Mouse (Mus musculus) spleen, adult 12 weeks (tissue): ENCODE measurements around the gene Psmg4.
A peak's percentile ranks its signal among the peaks of the same experiment; 100 is the strongest.

ENCODE experiments used
- DNase-seq: peaks from one replicate; pipeline ENCODE4 v3.0.0; 2022; ENCODE audit warnings: low spot score

Psmg4 gene

DNA sequence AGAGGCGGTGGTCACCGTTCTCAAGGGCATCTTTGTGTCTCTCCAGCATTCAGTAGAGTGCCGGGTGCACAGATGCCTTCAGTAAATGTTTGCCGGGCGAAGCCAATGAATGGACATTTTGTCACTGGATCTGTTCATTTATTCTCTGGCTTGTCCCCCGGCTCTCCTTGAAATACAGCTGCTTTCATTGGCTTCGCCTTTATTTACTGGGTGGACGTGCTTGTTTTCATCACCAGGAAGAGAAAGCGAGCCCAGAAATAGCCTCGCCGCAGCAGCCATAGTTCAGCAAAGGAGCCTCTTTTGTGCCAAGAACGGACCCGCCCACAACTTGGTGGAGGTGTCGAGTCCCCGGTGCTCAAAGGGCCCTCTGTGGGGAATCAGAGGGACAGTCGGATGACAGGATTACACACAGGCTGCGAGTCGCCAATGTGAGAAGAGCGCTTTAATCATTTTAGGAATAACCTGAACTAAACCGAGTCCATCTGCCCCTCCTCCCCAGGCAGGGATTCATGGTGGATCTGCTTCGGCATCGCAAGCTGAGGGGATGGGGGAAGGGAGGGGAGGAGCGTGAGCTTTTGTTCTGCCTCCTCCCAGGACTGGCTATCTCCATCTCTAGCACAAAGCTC lies 13.9 kb upstream of the Psmg4 start:
- DNase-seq: no peak

DNA sequence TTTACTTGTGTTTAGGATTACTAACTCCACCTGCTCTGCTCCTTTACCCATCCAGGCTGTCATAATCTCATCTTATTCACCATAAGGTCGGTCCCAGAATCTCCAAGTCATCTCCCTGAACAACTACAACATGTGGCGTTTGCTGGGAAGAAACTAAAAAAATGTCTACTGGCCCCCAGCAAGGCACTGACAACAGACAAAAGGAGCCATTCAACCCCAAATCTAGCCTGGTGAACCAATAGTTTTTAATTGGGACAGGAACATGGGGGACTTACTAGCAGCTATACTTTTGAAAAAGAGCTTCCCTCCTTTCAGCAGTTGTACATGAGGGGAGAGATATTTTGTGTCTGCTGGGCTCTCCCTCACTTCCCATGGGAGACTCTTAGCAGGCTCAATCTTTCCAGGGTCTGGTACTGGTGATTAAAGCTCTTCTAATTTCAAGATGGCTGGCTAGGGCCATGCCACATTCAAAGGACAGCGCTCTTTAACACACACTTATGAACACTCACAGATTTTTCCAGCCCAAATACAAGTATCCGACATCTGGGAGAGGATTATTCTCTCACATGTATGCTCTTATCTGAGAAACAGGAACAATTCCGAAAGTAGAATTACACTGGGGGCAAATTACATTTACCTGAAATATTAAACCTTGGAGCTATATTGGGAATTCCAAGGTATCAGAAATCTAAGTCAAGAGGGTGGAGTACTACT lies 13.1 kb upstream of the Psmg4 start:
- DNase-seq: no peak

- no peak for DNase-seq
These were observed 12.3 kb upstream of the Psmg4 start for GRCm38 (mm10) chr13:34150271-34151027.

GRCm38 (mm10) chr13:34151425-34151824 lies 11.3 kb upstream of the Psmg4 start:
- DNase-seq: no peak

DNA sequence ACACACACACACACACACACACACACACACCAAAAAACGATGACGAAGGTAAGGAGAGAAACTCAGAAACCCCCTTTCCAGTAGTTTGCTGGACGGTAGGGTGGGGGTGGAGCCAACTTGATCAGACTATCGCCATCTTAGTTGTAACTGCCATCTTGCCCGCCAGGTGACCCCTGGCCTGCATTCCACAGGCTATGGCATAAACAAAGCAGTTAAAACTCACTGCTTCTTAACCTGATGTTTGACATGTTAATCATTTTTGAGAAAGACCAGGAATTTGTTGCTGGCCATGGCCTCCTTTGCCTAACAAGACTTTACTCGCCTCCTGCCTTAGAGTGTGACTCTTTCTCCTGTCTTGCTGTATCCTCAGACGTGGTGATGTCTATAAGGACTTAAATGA lies 10.1 kb upstream of the Psmg4 start:
- no peak for DNase-seq

- DNase-seq: no peak
These were observed 9.3 kb upstream of the Psmg4 start for GRCm38 (mm10) chr13:34153254-34154011.

GRCm38 (mm10) chr13:34154217-34154930 lies 8.4 kb upstream of the Psmg4 start:
- peak; percentile 55 for DNase-seq

- peak; percentile 22 for DNase-seq
These were observed 7.9 kb upstream of the Psmg4 start for GRCm38 (mm10) chr13:34154931-34155272.

DNA sequence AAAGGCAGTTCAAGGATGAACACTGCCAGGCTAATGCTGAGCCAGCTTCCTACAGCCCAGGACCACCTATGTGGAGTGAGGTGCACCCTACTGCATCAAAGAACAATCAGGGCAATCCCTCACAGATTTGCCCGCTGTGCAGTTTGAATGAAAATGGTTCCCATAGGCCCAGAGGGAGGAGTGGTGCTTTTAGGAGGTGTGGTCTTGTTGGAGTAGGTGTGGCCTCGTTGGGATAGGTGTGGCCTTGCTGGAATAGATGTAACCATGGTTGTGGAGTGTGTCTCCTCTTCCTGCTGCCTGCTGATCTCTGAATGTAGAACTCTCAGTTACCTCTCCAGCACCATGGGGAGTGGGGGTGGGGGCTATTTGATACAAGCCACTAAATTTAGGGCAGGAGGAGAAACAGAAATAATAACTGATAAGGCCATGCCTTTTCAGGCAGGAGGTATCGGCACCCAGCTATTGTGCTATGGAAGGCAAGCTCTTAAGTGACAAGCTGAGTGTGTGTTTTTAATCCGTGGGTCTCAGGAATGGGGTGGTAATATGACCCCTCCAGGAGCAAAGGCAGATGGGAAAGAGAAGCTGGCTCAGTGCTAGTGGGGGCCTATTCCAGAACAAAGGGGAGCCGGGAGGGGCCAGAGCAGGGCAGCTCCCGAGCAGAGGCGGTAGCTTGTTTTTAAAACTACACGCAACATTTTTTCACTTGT lies 6.5 kb upstream of the Psmg4 start:
- no peak for DNase-seq

DNA sequence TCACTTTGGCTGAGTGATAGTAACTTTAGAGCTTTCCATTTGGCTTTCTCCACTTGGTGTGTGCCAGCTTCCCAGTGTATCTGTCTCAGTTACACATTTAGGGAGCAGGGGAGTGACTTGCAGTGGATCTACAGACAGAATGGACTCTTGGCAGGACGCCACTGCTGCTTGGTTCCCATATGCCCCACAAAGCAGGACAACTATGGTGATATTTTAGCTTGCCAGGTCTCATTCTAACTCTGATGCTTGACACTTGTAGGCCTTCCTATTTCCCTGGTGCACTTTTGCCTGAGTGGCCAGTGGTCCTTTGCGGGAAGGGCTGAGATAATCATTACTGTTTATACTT lies 6.0 kb upstream of the Psmg4 start:
- no peak for DNase-seq

GRCm38 (mm10) chr13:34157596-34158157 lies 5.1 kb upstream of the Psmg4 start:
- DNase-seq: no peak

DNA sequence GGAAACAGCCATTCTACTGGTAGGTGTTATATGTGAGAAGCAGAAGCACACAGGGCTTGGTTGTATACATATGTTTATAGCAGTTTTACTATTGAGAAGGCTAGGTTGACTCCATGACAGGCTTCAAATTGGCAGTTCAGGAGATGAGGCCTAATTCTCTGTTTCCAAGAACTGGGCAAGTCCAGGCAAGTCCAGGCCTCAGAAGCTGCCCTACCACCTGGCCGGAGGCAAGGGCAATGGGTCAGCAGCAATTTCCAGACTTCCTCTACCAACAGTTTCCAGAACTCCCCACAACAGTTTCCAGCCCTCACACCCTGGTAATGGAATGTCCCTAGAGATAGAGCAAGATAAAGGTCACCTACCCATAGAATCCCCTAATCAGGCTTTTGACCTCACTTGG lies 2.8 kb upstream of the Psmg4 start:
- DNase-seq: no peak

DNA sequence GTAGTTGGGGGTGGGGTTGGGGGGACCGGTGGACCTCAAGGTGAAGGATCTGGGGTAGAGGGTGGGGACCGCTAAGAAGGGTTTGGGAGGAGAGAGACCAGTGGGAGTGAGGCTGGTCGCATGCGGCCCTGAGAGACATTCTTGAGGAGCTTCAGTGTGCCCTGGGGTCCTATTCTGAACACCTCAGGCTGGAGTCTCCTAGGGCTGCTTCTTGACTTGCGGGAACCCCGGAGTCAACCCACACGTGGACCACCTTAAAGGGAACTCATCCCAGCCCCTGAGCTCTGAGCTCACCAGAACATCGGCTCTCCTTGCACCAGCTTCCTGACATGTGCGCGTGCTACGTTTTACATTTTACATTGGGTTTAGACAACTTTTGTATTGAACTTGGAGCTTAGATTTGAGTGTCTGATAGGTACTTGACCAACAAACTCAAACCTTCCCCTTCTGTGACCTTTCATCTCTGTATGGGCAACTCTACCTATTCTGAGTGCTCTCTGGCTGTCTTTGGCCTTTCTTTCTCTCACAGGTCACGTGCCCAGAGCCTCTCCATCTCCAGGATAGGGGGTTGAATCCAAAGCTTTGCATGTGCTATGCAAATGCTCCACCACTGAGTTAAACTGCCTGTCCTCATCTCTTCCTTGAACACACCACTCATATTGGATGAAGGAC lies 676 bp downstream of the Psmg4 start:
- DNase-seq: no peak

DNA sequence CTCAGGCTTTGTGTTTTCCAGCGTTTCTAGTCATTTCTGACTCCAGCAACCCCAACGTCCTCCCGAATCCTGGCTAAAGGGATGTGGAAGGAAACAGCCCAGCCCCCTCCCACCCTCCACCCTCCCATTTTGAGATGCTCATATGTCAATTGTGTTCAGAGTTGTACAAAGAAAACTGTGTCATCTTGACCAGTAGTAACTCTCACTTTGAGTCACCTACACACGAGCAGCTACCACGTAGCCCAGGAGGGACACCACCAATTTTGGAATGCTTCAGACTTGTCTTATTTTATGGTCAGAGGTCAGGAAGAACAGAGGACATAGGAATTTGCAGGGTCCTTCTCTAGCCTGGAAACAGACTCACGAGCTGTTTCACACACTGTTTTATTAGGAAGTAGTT lies 11.3 kb downstream of the Psmg4 start:
- DNase-seq: no peak

DNA sequence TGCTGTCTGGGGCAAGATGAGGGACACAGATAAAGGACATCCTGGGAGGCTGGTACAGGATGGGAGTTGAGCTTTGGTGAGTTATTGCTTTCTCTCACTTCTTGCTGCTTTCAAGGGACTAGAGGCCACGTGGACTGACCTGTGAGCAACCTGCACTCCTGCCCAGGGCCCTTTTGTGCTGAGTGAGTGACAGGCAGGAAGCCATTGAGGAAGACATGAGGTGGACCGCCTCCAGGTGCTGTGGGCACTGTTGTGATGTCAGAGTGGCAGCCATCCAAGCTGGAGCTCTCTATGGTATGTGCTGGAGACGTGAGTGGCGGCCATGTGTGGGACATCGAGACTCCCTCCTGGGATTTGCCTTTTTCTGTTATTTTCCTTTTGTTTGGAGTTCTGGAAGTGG lies 18.9 kb downstream of the Psmg4 start:
- DNase-seq: no peak

GRCm38 (mm10) chr13:34185371-34185770 lies 22.6 kb downstream of the Psmg4 start:
- DNase-seq: no peak

DNA sequence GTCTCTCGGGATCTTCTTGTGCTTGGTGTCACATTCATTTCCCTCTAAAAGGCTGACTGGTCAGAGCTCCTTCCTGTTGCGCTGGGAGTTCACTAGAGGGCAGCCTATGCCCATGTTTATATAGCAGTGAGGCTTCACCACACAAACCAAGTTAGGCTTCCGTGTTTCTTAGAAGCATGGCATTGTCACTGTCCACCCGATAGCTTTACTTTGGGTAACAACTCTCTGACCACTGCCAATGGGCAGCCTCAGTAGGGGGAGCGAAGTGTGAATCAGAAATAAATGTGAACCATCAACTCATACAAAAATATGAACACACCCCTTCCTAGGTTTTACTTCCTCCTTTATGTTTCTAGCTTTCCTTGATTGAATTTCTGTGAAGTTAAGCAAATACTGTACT lies 24.8 kb downstream of the Psmg4 start:
- DNase-seq: peak; percentile 23

DNA sequence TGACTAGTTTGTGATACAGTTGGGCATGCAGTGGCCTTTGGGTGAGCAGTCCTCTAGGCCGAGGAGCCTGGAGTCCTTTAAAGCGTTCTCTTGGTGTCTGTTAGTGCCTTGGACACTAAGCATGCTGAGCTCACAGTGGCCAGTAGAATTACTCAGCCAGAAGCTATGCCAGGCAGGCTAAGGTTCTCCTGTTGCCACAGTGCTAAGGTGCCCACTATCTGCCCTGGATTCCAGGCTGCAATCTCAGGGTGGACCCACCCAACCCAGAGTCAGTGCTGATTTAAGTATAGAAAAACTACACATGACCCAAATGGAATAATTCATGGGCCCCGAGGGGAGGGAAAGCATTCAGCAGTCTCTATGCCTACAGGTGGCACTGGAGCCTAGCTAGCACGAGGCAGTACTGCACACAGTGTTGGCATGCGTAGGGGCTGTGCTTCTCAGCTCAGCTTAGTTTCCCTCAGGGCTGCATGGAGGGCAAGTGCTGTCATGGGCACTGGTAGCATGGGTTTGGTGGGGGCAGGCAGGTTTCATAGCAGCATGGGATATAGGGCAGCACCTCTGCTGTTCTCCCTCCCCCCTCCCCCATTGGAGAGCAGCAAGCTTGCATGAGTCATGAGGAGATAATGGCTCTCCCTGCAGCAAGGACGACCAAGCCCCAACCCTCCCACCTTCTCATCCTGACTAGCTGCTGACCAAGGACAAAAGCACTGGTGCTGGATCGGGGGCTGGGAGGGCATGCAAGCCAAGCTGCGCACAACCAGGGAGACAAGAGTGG lies 29.8 kb downstream of the Psmg4 start:
- DNase-seq: no peak

DNA sequence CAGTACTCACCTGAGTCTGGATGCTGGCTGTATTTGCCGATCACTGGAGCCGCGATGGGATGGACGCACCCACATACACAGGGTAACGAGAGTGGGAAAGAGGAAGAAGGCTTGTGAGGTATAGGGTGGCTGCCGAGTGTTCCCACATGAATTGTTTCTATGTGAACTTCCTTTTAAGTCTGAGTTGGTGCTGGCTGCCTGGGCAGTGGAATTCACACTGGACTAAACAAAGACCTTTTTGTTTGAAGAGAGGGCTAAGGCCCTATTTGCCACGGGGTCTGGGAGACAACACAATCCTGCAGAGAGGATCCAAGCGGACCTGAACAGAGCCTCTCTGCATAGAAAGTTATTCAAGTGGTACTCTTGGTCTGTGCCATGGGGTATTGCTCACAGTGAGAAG lies 30.6 kb downstream of the Psmg4 start:
- no peak for DNase-seq

DNA sequence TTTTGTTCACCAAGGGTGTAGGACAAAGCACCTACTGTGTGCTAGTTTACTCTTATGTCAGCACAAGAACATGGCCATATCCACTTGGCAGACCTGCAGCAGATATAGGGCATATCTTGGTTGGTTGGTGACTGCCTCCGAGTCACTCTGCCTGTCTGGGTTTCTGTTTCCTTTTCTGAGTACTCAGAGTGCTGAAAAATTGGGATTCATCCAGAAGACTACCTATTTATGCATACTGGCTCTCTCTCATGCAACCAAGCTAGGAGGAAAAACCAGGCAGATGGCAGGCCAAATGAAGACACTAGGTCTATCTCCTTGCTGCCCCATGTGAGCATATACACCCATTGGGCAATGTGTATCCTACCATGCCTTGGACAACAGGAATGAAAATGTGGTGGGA lies 32.9 kb downstream of the Psmg4 start:
- DNase-seq: no peak
